Mouse (Mus musculus) bone marrow, adult 2 months (tissue): ENCODE measurements around the gene Adamts6. TPM values are rescaled to one million over a fixed set of nuclear protein-coding genes. Genes with fewer than 3 reads are reported as not detected.

Experiments used
- H3K27ac ChIP-seq: fragments of 200-500 bp; 2 replicates; pipeline ENCODE4 v1.5.1; 2012; ENCODE audit warnings: low read depth, mild to moderate bottlenecking, control low read depth, inconsistent platforms, low read length; ENCODE audit not compliant: control insufficient read depth, poor library complexity, insufficient read depth
- H3K4me1 ChIP-seq: fragments of 200-500 bp; 2 replicates; pipeline ENCODE4 v1.6.1; 2011; ENCODE audit warnings: low read length; ENCODE audit not compliant: control insufficient read depth, insufficient read depth
- H3K4me3 ChIP-seq: fragments of 200-500 bp; replicated peaks from 2 replicates; pipeline ENCODE3; 2011; ENCODE audit warnings: mild to moderate bottlenecking, low read depth, low read length, control low read depth; ENCODE audit not compliant: control insufficient read depth
- CTCF ChIP-seq: fragments of 200-500 bp; IDR thresholded peaks from 2 replicates; pipeline ENCODE4 v1.5.1; 2011; ENCODE audit warnings: low read length, control low read depth; ENCODE audit not compliant: control insufficient read depth, insufficient read depth
- POLR2A ChIP-seq: fragments of 200-500 bp; IDR thresholded peaks from 2 replicates; pipeline ENCODE4 v1.6.1; 2011; ENCODE audit warnings: low read depth, mild to moderate bottlenecking, control low read depth, low read length, borderline replicate concordance; ENCODE audit not compliant: control insufficient read depth
- WGBS: fragments of 180-500 bp; shearing (Covaris S2); methylation state at CpG from one replicate; pipeline ENCODE4 v1.1.7; 2018; 5-methylcytosine and 5-hydroxymethylcytosine counted together
- polyA plus RNA-seq: library from polyadenylated mRNA; stranded (reverse); fragments of >200 nt; gene quantifications from 2 replicates; pipeline ENCODE4 v1.2.4, GENCODE M21; 2011; ENCODE audit warnings: low replicate concordance; ENCODE audit not compliant: missing spikeins, insufficient read depth, insufficient read length

The Adamts6 gene
- polyA plus RNA-seq, 1 experiment = 1.4 TPM

GRCm38 (mm10) chr13:104445437-104445836 lies 157.8 kb downstream of the Adamts6 start:
- Histone ChIP-seq H3K27ac (no peak overlapping the region), H3K4me3 (no peak overlapping the region), H3K4me1 (no peaks in the 10 kb centered on the region)
- TF ChIP-seq POLR2A (no peak), CTCF (no peak)
- WGBS = 72% methylated on average over 1 of the region's 1 CpGs

- H3K27ac ChIP-seq = no peak overlapping the region
- H3K4me3 ChIP-seq = no peak overlapping the region
- H3K4me1 ChIP-seq = no peaks in the 10 kb centered on the region
- TF ChIP-seq POLR2A = no peak
- no peak for TF ChIP-seq CTCF
- WGBS = 44% methylated on average over 1 of the region's 1 CpGs
These were observed 159.3 kb downstream of the Adamts6 start for GRCm38 (mm10) chr13:104446974-104447373.

GRCm38 (mm10) chr13:104447470-104447869 lies 159.8 kb downstream of the Adamts6 start:
- Histone ChIP-seq H3K27ac (no peak overlapping the region), H3K4me3 (no peak overlapping the region), H3K4me1 (no peaks in the 10 kb centered on the region)
- TF ChIP-seq POLR2A (no peak), CTCF (no peak)

- H3K4me1 ChIP-seq = no peaks in the 10 kb centered on the region
These were observed 160.7 kb downstream of the Adamts6 start for GRCm38 (mm10) chr13:104448349-104448748.

GRCm38 (mm10) chr13:104453271-104453974 lies 165.8 kb downstream of the Adamts6 start:
- Histone ChIP-seq H3K27ac (no peak overlapping the region), H3K4me3 (no peak overlapping the region), H3K4me1 (no peaks in the 10 kb centered on the region)
- 88% methylated on average over 1 of the region's 1 CpGs for WGBS
- no peak for TF ChIP-seq POLR2A
- TF ChIP-seq CTCF = no peak

More at GRCm38 (mm10) chr13:104448349-104448748, 160.7 kb downstream of the Adamts6 start:
- no peak overlapping the region for H3K4me3 ChIP-seq
- TF ChIP-seq CTCF (no peak), POLR2A (no peak)
- no peak overlapping the region for H3K27ac ChIP-seq
- WGBS = 75% methylated on average over 1 of the region's 1 CpGs

GRCm38 (mm10) chr13:104460287-104460686 lies 172.7 kb downstream of the Adamts6 start:
- Histone ChIP-seq H3K27ac (no peak overlapping the region), H3K4me3 (no peak overlapping the region), H3K4me1 (no peaks in the 10 kb centered on the region)
- 57% methylated on average over 1 of the region's 1 CpGs for WGBS
- TF ChIP-seq CTCF = no peak
- no peak for TF ChIP-seq POLR2A

GRCm38 (mm10) chr13:104468061-104468460 lies 180.4 kb downstream of the Adamts6 start:
- TF ChIP-seq CTCF (no peak), POLR2A (no peak)
- Histone ChIP-seq H3K4me1 (no peaks in the 10 kb centered on the region), H3K27ac (no peak overlapping the region), H3K4me3 (no peak overlapping the region)
- 53% methylated on average over 1 of the region's 1 CpGs for WGBS

GRCm38 (mm10) chr13:104476285-104476956 lies 188.8 kb downstream of the Adamts6 start:
- WGBS = 83% methylated on average over 9 of the region's 9 CpGs
- Histone ChIP-seq H3K4me3 (no peak overlapping the region), H3K27ac (no peak overlapping the region), H3K4me1 (no peaks in the 10 kb centered on the region)
- TF ChIP-seq CTCF (no peak), POLR2A (no peak)

- Histone ChIP-seq H3K4me1 (no peaks in the 10 kb centered on the region), H3K4me3 (no peak overlapping the region), H3K27ac (no peak overlapping the region)
- TF ChIP-seq POLR2A = no peak
- no peak for TF ChIP-seq CTCF
- 88% methylated on average over 8 of the region's 8 CpGs for WGBS
These were observed 194.9 kb downstream of the Adamts6 start for GRCm38 (mm10) chr13:104482426-104483089.
